Mouse (Mus musculus): ENCODE measurements around the gene Bcl2l15. TPM values are rescaled to one million over a fixed set of nuclear protein-coding genes. Genes with fewer than 3 reads are reported as not detected.
"Not testable (repeated sequence)": the region's sequence is repeated elsewhere in the genome, so short reads cannot be mapped to it uniquely, and the experiment has no call there.

The Bcl2l15 gene
- polyA plus RNA-seq, 1 experiment from 2014 or later = not detected

DNA sequence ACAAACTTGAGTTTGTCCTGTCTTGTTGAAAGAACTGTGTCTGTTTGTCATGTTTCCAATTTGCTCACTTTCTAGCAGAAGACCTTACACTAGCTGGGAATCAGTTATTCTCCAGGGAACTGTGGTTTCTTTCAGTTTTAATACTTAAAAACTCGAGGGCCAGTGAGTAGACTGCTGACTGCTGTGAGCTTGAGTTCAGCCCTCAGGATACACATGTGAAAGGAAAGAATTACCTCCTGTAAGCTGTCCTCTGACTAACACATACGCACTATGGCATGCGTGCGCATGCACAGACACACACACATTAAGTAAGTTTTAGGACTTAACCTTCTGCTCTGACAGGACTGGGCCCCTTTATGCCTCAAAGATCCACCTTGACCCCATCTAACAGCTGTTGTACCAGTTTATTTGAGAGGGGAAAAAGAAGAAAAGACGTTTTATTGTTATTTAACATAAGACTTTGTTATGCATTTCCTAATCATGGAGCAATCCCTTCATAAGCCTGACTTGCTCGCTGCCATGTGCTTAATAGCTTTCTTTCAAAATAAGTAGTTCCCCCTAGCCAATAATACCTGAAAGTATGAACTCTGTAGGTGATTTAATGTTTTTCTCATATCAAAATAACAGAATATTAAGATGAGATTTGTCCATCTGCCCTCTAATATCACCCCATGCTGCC is 3.0 kb downstream of the Bcl2l15 start:
- Histone ChIP-seq H3K9ac (no peak overlapping the region), H3K4me1 (no peaks in the 10 kb centered on the region), H3K4me3 (no peak overlapping the region), H3K27me3 (replicated peaks) (no peaks in the 10 kb centered on the region), H3K4me2 (replicated peaks) (no peak overlapping the region), H3K27ac (no peak overlapping the region), H3K9me3 (no peaks in the 10 kb centered on the region), H3K36me3 (no peaks in the 10 kb centered on the region)
- ATAC-seq (ENCODE audit: low FRiP score, low read depth) = no peak
- WGBS = 80% methylated on average over 6 of the region's 6 CpGs

DNA sequence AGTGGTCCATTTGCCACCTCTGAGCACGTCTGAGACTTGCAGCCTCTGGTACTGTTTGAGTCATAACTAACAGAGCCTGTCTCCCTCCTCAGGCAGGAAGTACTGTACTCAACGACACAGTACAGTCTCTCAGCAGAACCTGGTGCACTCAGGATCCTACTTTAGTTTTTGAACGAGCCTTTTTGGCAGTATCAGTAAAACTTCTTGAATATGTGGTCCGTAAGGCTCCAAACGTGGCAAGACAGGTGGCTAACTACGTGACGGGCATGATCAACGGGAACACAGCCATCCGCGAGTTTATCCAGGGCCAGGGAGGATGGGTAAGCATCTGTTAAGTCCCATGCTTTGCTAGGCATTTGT is 3.5 kb downstream of the Bcl2l15 start:
- H3K4me2 ChIP-seq (replicated peaks) = no peak overlapping the region
- H3K9ac ChIP-seq = no peak overlapping the region
- H3K27ac ChIP-seq = no peak overlapping the region
- H3K4me3 ChIP-seq = no peak overlapping the region
- H3K36me3 ChIP-seq = no peaks in the 10 kb centered on the region
- no peak for ATAC-seq (ENCODE audit: low FRiP score, low read depth)
- WGBS = 85% methylated on average over 10 of the region's 10 CpGs
- H3K27me3 ChIP-seq (replicated peaks) = no peaks in the 10 kb centered on the region
- H3K9me3 ChIP-seq = no peaks in the 10 kb centered on the region
- no peaks in the 10 kb centered on the region for H3K4me1 ChIP-seq

DNA sequence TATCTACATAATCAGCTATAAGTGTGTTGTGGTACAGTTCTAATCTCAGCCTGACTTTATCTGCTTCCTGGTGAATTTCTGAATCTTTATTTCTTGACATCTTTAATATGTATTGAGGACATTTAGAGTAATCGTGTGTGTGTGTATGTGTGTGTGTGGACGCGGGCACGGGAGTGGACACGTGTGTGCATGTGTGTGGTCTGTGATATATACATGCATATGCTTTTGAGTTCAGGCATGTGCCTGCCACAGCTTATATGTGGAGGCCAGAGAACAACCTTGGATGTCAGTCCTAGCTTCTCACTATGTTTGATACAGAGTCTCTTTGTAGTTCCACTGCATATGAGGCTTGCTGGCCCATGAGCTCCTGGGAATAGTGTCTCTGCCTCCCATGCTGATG is 4.1 kb downstream of the Bcl2l15 start:
- Histone ChIP-seq H3K4me1 (no peaks in the 10 kb centered on the region), H3K27ac (no peak overlapping the region), H3K27me3 (replicated peaks) (no peaks in the 10 kb centered on the region), H3K4me3 (no peak overlapping the region), H3K9ac (no peak overlapping the region), H3K9me3 (no peaks in the 10 kb centered on the region), H3K36me3 (no peaks in the 10 kb centered on the region), H3K4me2 (replicated peaks) (no peak overlapping the region)
- ATAC-seq (ENCODE audit: low FRiP score, low read depth) = no peak
- 99% methylated on average over 5 of the region's 5 CpGs for WGBS

DNA sequence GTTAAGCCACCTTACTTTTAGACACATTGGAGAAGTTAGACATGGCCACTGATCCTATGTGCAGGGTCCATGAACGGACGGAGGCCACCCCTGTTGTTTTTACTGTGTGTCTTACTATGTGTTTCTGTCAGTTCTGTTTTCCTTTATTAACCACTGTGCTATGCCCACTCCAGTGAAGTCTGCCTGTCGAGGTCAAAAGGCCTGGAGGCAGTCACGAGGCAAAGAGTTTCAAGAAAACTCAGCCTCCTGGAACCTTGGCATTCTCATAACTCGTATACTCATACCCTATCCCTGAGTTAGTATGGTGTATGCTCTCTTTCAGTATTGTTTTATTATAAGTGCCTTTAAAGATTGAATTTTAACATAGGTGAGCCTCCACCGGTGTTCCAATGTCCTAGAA is 7.3 kb downstream of the Bcl2l15 start:
- H3K9me3 ChIP-seq = no peaks in the 10 kb centered on the region
- 94% methylated on average over 6 of the region's 6 CpGs for WGBS
- no peak overlapping the region for H3K27ac ChIP-seq
- no peak overlapping the region for H3K9ac ChIP-seq
- ATAC-seq (ENCODE audit: low FRiP score, low read depth) = no peak
- H3K27me3 ChIP-seq (replicated peaks) = no peaks in the 10 kb centered on the region
- H3K4me2 ChIP-seq (replicated peaks) = no peak overlapping the region
- no peak overlapping the region for H3K4me3 ChIP-seq
- no peaks in the 10 kb centered on the region for H3K36me3 ChIP-seq
- no peaks in the 10 kb centered on the region for H3K4me1 ChIP-seq

DNA sequence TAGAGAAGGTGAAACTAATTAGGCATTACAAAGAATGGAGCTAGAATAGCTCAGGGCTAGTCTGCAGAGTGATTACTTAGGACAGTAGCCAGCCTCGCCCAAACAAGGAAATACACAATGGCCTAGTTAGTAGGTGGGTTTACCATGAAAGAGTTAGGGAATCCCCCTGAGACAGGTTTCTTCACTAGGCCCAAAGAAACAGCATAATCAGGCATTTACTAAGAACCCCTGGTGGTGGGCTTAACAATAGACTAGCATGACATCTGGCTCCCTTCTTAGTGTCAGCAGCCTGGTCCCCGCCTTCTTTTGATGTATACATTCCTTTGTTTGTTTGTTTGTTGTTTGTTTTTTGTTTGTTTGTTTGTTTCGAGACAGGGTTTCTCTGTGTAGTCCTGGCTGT is 7.8 kb downstream of the Bcl2l15 start:
- 72% methylated on average over 3 of the region's 3 CpGs for WGBS

DNA sequence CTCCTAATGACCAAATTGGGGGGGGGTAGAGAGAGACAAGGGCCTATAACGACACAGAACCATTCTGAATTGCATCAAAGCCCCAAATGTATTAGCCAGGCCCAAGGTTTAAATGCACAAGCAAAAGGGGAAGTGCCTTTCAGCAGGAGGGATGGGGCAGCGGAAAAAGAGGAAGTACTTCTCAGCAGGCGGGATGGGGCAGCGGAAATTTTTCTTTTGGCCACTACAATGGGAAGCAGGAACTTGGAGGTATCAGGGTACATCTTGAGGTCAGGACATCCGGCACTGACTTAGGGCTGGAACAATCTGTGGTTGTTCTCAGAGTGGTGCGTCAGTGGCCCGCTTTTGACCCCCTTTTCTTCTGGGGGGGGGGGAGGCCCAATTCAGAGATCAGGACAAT is 8.5 kb downstream of the Bcl2l15 start:
- not testable (repeated sequence) for ATAC-seq (ENCODE audit: low FRiP score, low read depth); H3K27ac ChIP-seq; H3K9me3 ChIP-seq; H3K9ac ChIP-seq; H3K4me2 ChIP-seq (replicated peaks); H3K27me3 ChIP-seq (replicated peaks); H3K4me3 ChIP-seq; H3K4me1 ChIP-seq; H3K36me3 ChIP-seq
- 86% methylated on average over 7 of the region's 7 CpGs for WGBS

More for the DNA sequence above, 7.8 kb downstream of the Bcl2l15 start:
- H3K4me2 ChIP-seq (replicated peaks); ATAC-seq (ENCODE audit: low FRiP score, low read depth); H3K27ac ChIP-seq; H3K4me1 ChIP-seq; H3K4me3 ChIP-seq; H3K9me3 ChIP-seq; H3K9ac ChIP-seq; H3K27me3 ChIP-seq (replicated peaks); H3K36me3 ChIP-seq: not testable (repeated sequence)

DNA sequence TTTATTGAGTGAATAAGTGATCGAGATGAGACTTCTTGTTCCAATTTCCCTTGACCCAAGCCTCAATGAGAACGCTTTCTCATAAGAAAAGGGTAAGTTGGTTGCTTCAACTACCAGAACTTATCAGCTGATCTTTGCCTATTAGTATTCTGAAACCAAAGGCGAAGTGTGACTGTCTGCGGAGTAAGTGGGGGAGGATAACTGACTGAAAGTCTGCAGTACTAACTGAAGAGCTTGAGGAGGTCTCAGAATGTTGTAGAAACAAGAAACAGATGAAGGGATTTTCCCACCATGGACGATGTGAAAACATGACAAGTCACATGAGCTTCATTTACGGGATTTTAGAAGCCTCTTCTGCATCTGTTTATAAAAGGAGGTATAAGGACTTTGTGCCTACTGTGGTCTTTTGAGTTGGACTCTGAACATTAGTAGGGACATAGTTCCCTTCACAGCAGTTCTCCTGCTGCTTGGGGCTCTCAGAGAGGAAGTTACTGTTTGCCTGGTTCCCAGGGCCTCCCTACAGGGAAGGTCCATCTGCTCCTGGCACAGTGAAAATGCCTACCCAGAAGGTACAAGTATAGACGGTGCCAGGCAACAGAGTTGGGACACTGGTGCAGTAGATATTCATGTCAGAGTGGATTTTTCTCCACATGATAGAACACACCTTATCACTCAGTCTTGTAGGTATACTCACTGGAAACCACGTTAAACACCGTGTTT is 18.4 kb downstream of the Bcl2l15 start:
- Histone ChIP-seq H3K36me3 (no peaks in the 10 kb centered on the region), H3K4me3 (no peak overlapping the region), H3K9ac (no peak overlapping the region), H3K27me3 (replicated peaks) (no peaks in the 10 kb centered on the region), H3K9me3 (no peaks in the 10 kb centered on the region), H3K4me2 (replicated peaks) (no peak overlapping the region), H3K4me1 (no peaks in the 10 kb centered on the region), H3K27ac (no peak overlapping the region)
- ATAC-seq (ENCODE audit: low FRiP score, low read depth) = no peak
- WGBS = 84% methylated on average over 9 of the region's 9 CpGs

DNA sequence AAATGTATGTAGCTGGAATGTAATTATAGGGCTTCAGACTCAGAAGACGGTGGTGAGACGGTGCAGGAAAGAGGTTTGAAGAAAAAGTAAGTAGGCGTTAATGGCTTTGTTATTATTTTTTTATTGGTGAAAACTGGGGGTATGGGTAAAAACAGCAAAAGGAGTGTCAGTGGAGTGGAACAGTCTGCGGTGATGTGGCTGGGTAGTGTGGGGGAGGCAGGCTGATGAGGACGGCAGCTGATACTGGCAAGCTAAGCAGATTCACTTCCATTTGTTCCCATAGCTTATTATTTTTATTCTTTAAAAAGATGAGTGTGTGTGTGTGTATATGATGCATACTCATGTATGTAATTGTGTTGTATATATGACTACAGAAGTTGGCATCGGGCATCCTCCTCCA is 19.1 kb downstream of the Bcl2l15 start:
- H3K36me3 ChIP-seq = no peaks in the 10 kb centered on the region
- H3K4me2 ChIP-seq (replicated peaks) = no peak overlapping the region
- WGBS = 93% methylated on average over 6 of the region's 6 CpGs
- no peaks in the 10 kb centered on the region for H3K4me1 ChIP-seq
- H3K9ac ChIP-seq = no peak overlapping the region
- no peaks in the 10 kb centered on the region for H3K27me3 ChIP-seq (replicated peaks)
- ATAC-seq (ENCODE audit: low FRiP score, low read depth) = no peak
- no peak overlapping the region for H3K4me3 ChIP-seq
- no peaks in the 10 kb centered on the region for H3K9me3 ChIP-seq
- H3K27ac ChIP-seq = no peak overlapping the region

DNA sequence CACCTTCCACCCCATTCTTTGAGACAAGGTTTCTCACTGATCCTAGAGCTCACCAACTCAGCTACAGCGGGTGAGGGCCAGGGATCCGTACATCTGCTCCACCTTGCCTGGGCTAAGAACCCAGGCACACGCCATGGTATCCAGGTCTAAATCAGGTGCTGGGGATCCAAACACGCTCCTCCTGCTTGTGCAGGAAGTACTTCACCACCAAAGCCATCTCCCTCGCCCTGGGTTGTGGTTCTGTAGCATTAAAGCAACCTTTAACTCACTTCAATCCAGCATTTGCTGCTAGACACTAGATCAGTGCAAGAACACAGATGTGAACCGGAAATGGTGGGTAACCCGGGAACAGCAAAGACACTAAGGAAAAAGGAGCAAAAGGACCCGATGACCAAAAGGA is 19.5 kb downstream of the Bcl2l15 start:
- no peak overlapping the region for H3K4me2 ChIP-seq (replicated peaks)
- no peaks in the 10 kb centered on the region for H3K27me3 ChIP-seq (replicated peaks)
- no peak for ATAC-seq (ENCODE audit: low FRiP score, low read depth)
- H3K9me3 ChIP-seq = no peaks in the 10 kb centered on the region
- 90% methylated on average over 8 of the region's 8 CpGs for WGBS
- H3K4me1 ChIP-seq = no peaks in the 10 kb centered on the region
- no peak overlapping the region for H3K27ac ChIP-seq
- no peaks in the 10 kb centered on the region for H3K36me3 ChIP-seq
- no peak overlapping the region for H3K4me3 ChIP-seq
- no peak overlapping the region for H3K9ac ChIP-seq

DNA sequence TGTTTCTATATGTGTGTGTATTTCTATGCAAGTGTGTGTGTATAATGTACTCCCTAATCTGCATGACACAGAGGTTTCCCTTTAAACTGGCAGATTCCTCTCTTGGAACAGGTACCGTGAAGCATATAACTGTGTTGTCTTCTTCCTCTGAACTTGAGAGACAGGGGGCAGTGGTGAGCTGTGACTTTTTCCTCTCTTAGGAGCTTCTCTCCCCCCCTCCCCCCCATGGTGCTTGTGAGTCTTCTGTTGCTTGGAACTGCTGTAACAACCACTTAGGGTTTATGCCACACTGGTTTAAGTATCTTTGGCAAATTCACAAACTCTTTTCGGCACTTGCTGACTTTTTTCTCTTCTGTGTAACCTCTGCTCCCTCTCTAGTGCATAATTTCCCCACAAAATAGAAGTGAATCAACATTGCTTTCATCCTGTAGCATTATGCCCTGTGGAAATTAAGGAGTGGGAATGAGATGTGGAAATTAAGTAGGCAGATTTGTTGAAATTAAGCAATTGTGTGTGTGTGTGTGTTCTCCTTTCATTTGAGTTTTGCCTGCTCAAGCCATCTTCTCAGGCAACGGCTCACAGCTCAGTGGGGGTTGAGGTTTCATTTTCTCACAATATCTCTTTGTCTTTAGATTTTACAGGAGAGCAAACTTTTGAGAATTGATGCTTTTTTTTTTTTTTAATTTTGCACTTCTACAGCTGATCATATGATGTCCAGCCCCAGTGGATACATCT is 20.3 kb downstream of the Bcl2l15 start:
- Histone ChIP-seq H3K4me1 (no peaks in the 10 kb centered on the region), H3K27me3 (replicated peaks) (no peaks in the 10 kb centered on the region), H3K9me3 (no peaks in the 10 kb centered on the region), H3K9ac (no peak overlapping the region), H3K27ac (no peak overlapping the region), H3K4me2 (replicated peaks) (no peak overlapping the region), H3K36me3 (no peaks in the 10 kb centered on the region), H3K4me3 (no peak overlapping the region)
- ATAC-seq (ENCODE audit: low FRiP score, low read depth) = no peak
- WGBS = 71% methylated on average over 3 of the region's 3 CpGs

DNA sequence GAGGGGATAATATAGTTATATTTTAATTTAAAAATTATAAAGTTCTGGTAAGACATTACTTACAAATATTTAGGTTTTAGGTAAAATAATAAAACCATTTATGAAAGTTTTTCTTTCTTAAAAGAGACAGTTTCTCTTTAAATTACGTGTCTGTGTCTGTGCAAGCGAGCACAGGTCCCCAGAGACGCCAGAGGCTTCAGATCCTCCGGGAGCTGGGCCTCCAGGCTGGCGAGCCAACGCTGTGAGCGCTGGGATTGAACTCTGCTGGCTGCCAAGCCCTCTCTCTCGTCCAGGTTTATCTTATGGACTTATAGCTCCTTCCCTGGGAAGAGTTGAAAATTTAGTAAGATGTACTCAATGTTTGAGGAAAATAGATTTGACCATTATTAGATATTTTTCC is 21.4 kb downstream of the Bcl2l15 start:
- Histone ChIP-seq H3K4me1 (no peaks in the 10 kb centered on the region), H3K27ac (no peak overlapping the region), H3K4me3 (no peak overlapping the region), H3K9ac (no peak overlapping the region), H3K27me3 (replicated peaks) (no peaks in the 10 kb centered on the region), H3K9me3 (no peaks in the 10 kb centered on the region), H3K4me2 (replicated peaks) (no peak overlapping the region), H3K36me3 (no peaks in the 10 kb centered on the region)
- 75% methylated on average over 8 of the region's 8 CpGs for WGBS
- ATAC-seq (ENCODE audit: low FRiP score, low read depth) = no peak

DNA sequence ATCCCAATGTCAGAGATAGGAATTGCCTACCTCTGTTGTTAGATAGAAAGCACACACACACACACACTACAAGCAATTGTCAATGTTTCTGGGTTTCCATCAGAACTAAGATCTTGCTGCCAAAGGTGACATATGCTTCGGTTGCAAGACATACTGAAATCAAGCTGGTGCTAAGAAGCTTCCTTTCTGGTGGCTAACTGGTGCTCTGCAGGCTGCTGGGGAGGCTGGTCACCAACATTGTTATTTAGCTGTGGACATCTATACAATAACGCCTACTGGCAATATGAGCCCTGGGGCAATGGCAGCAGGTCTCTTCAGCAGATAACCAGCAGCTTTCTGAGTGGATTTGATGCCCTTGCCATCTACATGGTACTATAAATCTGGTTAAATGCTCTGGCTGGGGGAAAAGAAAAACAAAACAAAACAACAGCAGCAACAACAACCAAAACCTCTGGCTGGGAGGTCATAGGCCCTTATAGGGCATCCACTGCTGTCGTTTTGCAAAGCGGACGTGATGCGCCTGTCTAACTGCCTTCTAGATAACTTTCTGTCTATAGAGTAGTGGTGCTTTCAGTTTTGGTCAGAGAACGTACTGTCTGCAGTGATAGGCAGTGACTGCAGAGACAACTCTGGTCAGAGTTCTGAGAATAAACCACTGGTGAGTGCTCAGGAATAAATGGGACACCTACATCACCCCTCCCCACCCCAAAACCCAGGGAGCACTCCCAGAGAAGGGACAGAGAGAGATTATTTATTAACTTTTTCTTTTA is 24.8 kb downstream of the Bcl2l15 start:
- Histone ChIP-seq H3K9me3 (no peaks in the 10 kb centered on the region), H3K27ac (no peak overlapping the region), H3K9ac (no peak overlapping the region), H3K4me2 (replicated peaks) (no peak overlapping the region), H3K4me3 (no peak overlapping the region), H3K27me3 (replicated peaks) (no peaks in the 10 kb centered on the region), H3K36me3 (no peaks in the 10 kb centered on the region), H3K4me1 (no peaks in the 10 kb centered on the region)
- ATAC-seq (ENCODE audit: low FRiP score, low read depth) = no peak
- 91% methylated on average over 7 of the region's 7 CpGs for WGBS

Data from neural tube, embryonic 12.5 days (tissue).